Mouse (Mus musculus) brain, embryonic 14.5 days (tissue): ENCODE data around the gene Mmrn2. TPM values are rescaled to one million over a fixed set of nuclear protein-coding genes. Genes with fewer than 3 reads are reported as not detected.

Experiments used
- DNase-seq: peaks from one replicate; pipeline ENCODE4 v3.0.0-alpha.2; 2011; ENCODE audit warnings: low read depth
- CTCF ChIP-seq: fragments of 200-500 bp; IDR thresholded peaks from 2 replicates; pipeline ENCODE4 v1.5.1; 2012; ENCODE audit warnings: inconsistent platforms, mild to moderate bottlenecking, moderate library complexity, borderline replicate concordance; ENCODE audit not compliant: insufficient read depth, insufficient read length; ENCODE audit errors: extremely low read depth
- POLR2A ChIP-seq: fragments of 200-500 bp; IDR thresholded peaks from 2 replicates; pipeline ENCODE4 v1.6.1; 2012; ENCODE audit warnings: mild to moderate bottlenecking, inconsistent platforms, borderline replicate concordance; ENCODE audit not compliant: poor library complexity, insufficient read depth, insufficient read length, severe bottlenecking; ENCODE audit errors: extremely low read depth
- polyA plus RNA-seq: library from polyadenylated mRNA; depleted of rRNA; stranded (reverse); fragments of >200 nt; gene quantifications from 2 replicates; pipeline ENCODE4 v1.2.3, GENCODE M21; 2012; rRNA removed

The Mmrn2 gene
- polyA plus RNA-seq, 1 experiment = 4.5 TPM

DNA sequence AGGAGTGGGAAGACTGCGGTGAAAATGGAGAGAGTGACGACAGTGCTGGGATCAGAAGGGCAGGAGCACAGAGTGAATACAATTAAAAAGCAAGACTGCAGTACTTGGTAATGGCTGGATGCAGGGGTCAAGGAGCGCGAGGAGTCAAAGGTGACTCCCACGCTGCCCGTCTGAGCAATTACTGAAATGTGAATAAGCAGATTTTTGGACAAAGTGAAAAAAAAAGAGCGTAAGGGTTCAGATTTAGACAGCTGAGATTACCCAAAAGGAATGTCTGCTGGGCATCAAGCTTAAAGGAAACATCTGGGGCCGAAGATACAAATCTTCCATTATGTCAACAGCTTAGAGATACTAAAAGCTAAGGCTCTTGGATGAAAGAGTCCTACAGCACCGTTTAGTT, 74.5 kb downstream of the Mmrn2 start:
- DNase-seq = no peak
- TF ChIP-seq CTCF = no peak
- TF ChIP-seq POLR2A = no peak

DNA sequence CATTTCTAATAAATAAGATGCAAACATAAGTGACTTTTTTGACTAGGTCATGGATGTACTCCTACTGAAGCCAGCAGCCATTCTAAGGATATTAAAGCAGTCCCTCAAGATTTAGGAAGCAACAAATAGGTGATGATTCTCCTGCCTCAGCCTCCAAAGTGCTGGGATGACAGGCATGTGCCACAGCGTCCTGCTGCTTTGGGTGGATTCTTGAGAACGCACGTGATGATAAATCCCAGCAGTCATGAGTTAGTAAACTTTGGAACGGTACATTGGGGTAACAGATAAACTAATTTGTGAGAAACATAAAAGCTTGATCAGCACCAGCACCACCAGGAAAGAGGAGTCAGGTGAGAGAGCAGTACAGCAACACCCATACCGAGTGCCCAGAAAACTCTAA, 75.2 kb downstream of the Mmrn2 start:
- no peak for TF ChIP-seq POLR2A
- no peak for TF ChIP-seq CTCF

DNA sequence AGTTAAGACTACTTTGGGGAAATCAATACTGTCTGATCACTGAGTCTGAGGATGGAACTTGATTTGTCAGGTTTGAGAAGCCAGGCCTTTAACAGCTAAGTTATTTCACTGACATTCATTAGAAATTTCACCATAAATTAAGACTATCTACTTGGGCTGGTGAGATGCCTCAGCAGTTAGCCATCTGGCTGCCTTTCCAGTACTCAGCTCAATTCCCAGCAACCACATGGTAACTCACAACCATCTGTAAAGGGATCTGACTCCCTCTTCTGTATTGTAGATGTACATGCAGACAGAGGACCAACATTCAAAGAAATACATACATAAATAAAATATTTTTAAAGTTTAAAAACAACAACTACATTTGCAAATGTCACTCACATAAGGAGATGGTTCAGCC, 76.6 kb downstream of the Mmrn2 start:
- peak; percentile 44 for DNase-seq
- TF ChIP-seq POLR2A (no peak), CTCF (no peak)

More for the DNA sequence above, 75.2 kb downstream of the Mmrn2 start:
- DNase-seq = no peak

DNA sequence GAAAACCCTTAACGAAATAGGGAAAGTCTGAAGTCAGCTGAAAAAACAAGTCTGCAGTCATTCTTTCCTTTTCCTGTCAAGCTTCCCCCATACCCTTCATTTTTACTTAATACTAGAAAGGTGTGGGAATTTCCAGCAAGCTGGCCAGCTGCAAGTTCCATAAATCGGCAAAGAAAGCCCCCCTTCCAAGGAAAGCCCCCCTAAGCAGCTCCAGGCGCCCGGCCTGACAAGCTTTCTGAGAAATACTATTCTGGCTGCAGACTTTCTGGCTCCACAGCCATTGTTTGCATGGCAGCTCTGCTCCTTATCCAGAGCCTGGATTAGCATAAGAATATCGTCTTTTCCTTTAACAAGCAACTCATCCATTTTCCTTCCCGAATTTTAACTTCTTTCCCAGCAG, 78.4 kb downstream of the Mmrn2 start:
- TF ChIP-seq CTCF (no peak), POLR2A (no peak)
- DNase-seq = peak; percentile 84

Other genes starting within 250 kb of the Mmrn2 start
- gene Npy4r, start 223.0 kb upstream of the Mmrn2 start, polyA plus RNA-seq = 0.09 and 0.11 TPM in 2 replicates
- gene Gprin2, start 173.8 kb upstream of the Mmrn2 start, polyA plus RNA-seq = 6.4 and 11.9 TPM in 2 replicates
- 0.86 and 1.2 TPM in 2 replicates for gene Syt15, start 155.9 kb upstream of the Mmrn2 start, polyA plus RNA-seq
- gene Shld2, start 65.0 kb upstream of the Mmrn2 start, polyA plus RNA-seq = 4.0 and 4.2 TPM in 2 replicates
- 78.7 and 99.3 TPM in 2 replicates for gene Glud1, start 64.7 kb upstream of the Mmrn2 start, polyA plus RNA-seq
- gene Fam25c, start 20.0 kb upstream of the Mmrn2 start, polyA plus RNA-seq = 0.85 TPM in 1 of 2 replicates, not detected in the other
- gene Sncg, start 676 bp upstream of the Mmrn2 start, polyA plus RNA-seq = 36.7 and 103 TPM in 2 replicates
- 21.1 and 23.9 TPM in 2 replicates for gene Bmpr1a, start 127.9 kb downstream of the Mmrn2 start, polyA plus RNA-seq
- not detected in 2 replicates for gene 9230112D13Rik, start 147.3 kb downstream of the Mmrn2 start, polyA plus RNA-seq
- gene Ldb3, start 213.2 kb downstream of the Mmrn2 start, polyA plus RNA-seq = 0.83 and 0.92 TPM in 2 replicates
- gene Opn4, start 224.7 kb downstream of the Mmrn2 start, polyA plus RNA-seq = not detected in 2 replicates